Mouse (Mus musculus): ENCODE measurements at regions not wholly inside any gene's neighbourhood (a gene's known extent, or its start where the extent isn't known, plus 50 kb on each side); places are given as distances from the start of the nearest gene placed in this dataset.

GRCm38 (mm10) chr5:111789904-111790303 is 56.2 kb downstream of the Gm26897 start:
- intact Hi-C loops (cut with DNase I): no loop called here

GRCm38 (mm10) chr5:111790527-111790926 is 56.8 kb downstream of the Gm26897 start:
- intact Hi-C loops (cut with DNase I): no loop called here

- intact Hi-C loops (cut with DNase I): no loop called here
Measured at GRCm38 (mm10) chr5:111791089-111791561, 57.4 kb downstream of the Gm26897 start.

- intact Hi-C loops (cut with DNase I): no loop called here
Measured at GRCm38 (mm10) chr5:111792746-111793145, 59.0 kb downstream of the Gm26897 start.

- intact Hi-C loops (cut with DNase I): no loop called here
Measured at GRCm38 (mm10) chr5:111793178-111793577, 59.5 kb downstream of the Gm26897 start.

- intact Hi-C loops (cut with DNase I): no loop called here
Measured at GRCm38 (mm10) chr5:111796889-111797288, 63.2 kb downstream of the Gm26897 start.

- intact Hi-C loops (cut with DNase I): no loop called here
Measured at GRCm38 (mm10) chr5:111799700-111800311, 66.1 kb downstream of the Gm26897 start.

GRCm38 (mm10) chr5:111800511-111800910 is 66.8 kb downstream of the Gm26897 start:
- intact Hi-C loops (cut with DNase I): no loop called here

GRCm38 (mm10) chr5:111801051-111801450 is 67.3 kb downstream of the Gm26897 start:
- intact Hi-C loops (cut with DNase I): no loop called here

GRCm38 (mm10) chr5:111804542-111804941 is 70.8 kb downstream of the Gm26897 start:
- intact Hi-C loops (cut with DNase I): no loop called here

- intact Hi-C loops (cut with DNase I): no loop called here
Measured at GRCm38 (mm10) chr5:111805150-111805549, 71.4 kb downstream of the Gm26897 start.

- intact Hi-C loops (cut with DNase I): no loop called here
Measured at GRCm38 (mm10) chr5:111805761-111806191, 72.1 kb downstream of the Gm26897 start.

- intact Hi-C loops (cut with DNase I): no loop called here
Measured at GRCm38 (mm10) chr5:111810079-111810808, 76.5 kb downstream of the Gm26897 start.

GRCm38 (mm10) chr5:111812581-111812980 is 78.9 kb downstream of the Gm26897 start:
- intact Hi-C loops (cut with DNase I): no loop called here

- intact Hi-C loops (cut with DNase I): no loop called here
Measured at GRCm38 (mm10) chr5:111813090-111813753, 79.5 kb downstream of the Gm26897 start.

GRCm38 (mm10) chr5:111814893-111815760 is 81.4 kb downstream of the Gm26897 start:
- intact Hi-C loops (cut with DNase I): no loop called here

- intact Hi-C loops (cut with DNase I): no loop called here
Measured at GRCm38 (mm10) chr5:111820963-111821362, 87.2 kb downstream of the Gm26897 start.

GRCm38 (mm10) chr5:111822882-111823281 is 89.2 kb downstream of the Gm26897 start:
- intact Hi-C loops (cut with DNase I): no loop called here

GRCm38 (mm10) chr5:111823420-111823819 is 89.7 kb downstream of the Gm26897 start:
- intact Hi-C loops (cut with DNase I): no loop called here

- intact Hi-C loops (cut with DNase I): no loop called here
Measured at GRCm38 (mm10) chr5:111823842-111824241, 90.1 kb downstream of the Gm26897 start.

GRCm38 (mm10) chr5:111824600-111825130 is 90.9 kb downstream of the Gm26897 start:
- intact Hi-C loops (cut with DNase I): no loop called here
